Mouse (Mus musculus): ENCODE data around the gene Pde6g.

DNA sequence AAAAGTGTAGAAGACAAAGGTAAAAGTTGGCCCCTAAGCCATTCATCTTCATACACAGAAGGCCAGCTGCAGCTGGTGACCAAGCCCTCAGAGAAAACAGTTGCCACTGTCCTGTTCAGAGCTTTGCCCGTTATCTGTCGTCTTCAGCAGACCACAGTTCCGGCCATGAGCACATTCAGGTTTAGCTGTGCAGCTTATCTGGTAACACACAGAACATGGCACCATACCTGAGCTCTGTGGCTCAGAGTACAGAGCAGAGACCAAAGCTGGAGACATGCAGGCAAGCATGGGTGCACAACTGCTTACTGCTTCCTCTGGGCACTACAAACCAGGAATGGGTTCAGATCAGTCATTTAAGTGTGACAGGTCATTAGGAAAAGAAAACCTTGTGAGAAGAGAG is 47.4 kb downstream of the Pde6g start:
- TF ChIP-seq CTCF (IDR thresholded peaks at IDR 0.05) (no peak), EP300 (IDR thresholded peaks at IDR 0.05) (no peak)

Data from lung, postnatal 0 days (tissue).